Mouse (Mus musculus) MEL (cell line): ENCODE measurements around the gene Unc79. TPM values are rescaled to one million over a fixed set of nuclear protein-coding genes. Genes with fewer than 3 reads are reported as not detected.

ENCODE experiments used
- DNase-seq: peaks from one replicate; pipeline ENCODE4 v3.0.0; 2011; ENCODE audit warnings: low read depth, low spot score
- H3K27ac ChIP-seq: 2 replicates; pipeline ENCODE4 v1.5.1; 2012; ENCODE audit warnings: low read depth, mild to moderate bottlenecking, control low read depth, low read length, moderate library complexity; ENCODE audit not compliant: control insufficient read depth
- H3K27me3 ChIP-seq, 2 experiments: fragments of 150-350 bp in 1 of 2; sonication (generic) in 1 of 2; 2 replicates each; pipeline ENCODE4 v1.6.1; 2012; ENCODE audit warnings: low read length in 2 of 2, mild to moderate bottlenecking in 2 of 2, improper control_type of control experiment in 1 of 2, moderate library complexity in 1 of 2; ENCODE audit not compliant: insufficient read depth in 2 of 2, control insufficient read depth in 1 of 2
- H3K36me3 ChIP-seq, 2 experiments: 2 replicates each; pipeline ENCODE4 v1.6.1; 2012 to 2014; ENCODE audit warnings: low read length in 2 of 2, improper control_type of control experiment in 1 of 2, inconsistent platforms in 1 of 2, mild to moderate bottlenecking in 1 of 2; ENCODE audit not compliant: insufficient read depth in 2 of 2, control insufficient read depth in 1 of 2
- H3K4me1 ChIP-seq, 2 experiments: fragments of 150-350 bp in 1 of 2; sonication (generic) in 1 of 2; 2 replicates each; pipeline ENCODE4 v1.6.1; 2012; ENCODE audit warnings: low read length in 2 of 2, improper control_type of control experiment in 1 of 2, mild to moderate bottlenecking in 1 of 2; ENCODE audit not compliant: insufficient read depth in 2 of 2, control insufficient read depth in 1 of 2
- H3K4me3 ChIP-seq, 2 experiments: fragments of 150-350 bp in 1 of 2; sonication (generic) in 1 of 2; 2 replicates each; pipeline ENCODE4 v1.5.1; 2012; ENCODE audit warnings: low read depth in 2 of 2, low read length in 2 of 2, mild to moderate bottlenecking in 2 of 2, moderate library complexity in 2 of 2, control low read depth in 1 of 2, improper control_type of control experiment in 1 of 2; ENCODE audit not compliant: control insufficient read depth in 1 of 2, insufficient read depth in 1 of 2
- H3K79me2 ChIP-seq: 2 replicates; pipeline ENCODE4 v1.6.1; 2012; ENCODE audit warnings: mild to moderate bottlenecking, low read length, moderate library complexity; ENCODE audit not compliant: control insufficient read depth, poor library complexity, insufficient read depth
- H3K9ac ChIP-seq: 2 replicates; pipeline ENCODE4 v1.6.1; 2012; ENCODE audit warnings: low read depth, mild to moderate bottlenecking, control low read depth, low read length, moderate library complexity; ENCODE audit not compliant: control insufficient read depth, poor library complexity, severe bottlenecking
- H3K9me3 ChIP-seq: fragments of 150-350 bp; sonication (generic); replicated peaks from 2 replicates; pipeline ENCODE4 v1.6.1; 2012; ENCODE audit warnings: mild to moderate bottlenecking, low read length, improper control_type of control experiment, moderate library complexity; ENCODE audit not compliant: insufficient read depth
- BHLHE40 ChIP-seq: IDR thresholded peaks from 2 replicates; pipeline ENCODE4 v1.6.1; 2012; ENCODE audit warnings: low read depth, mild to moderate bottlenecking, inconsistent platforms, low read length, improper control_type of control experiment, borderline replicate concordance
- CHD1 ChIP-seq: IDR thresholded peaks from 2 replicates; pipeline ENCODE4 v1.6.1; 2012; ENCODE audit warnings: low read depth, mild to moderate bottlenecking, inconsistent platforms, low read length, improper control_type of control experiment
- CHD2 ChIP-seq: IDR thresholded peaks from 2 replicates; pipeline ENCODE4 v1.6.1; 2011; ENCODE audit warnings: low read length, improper control_type of control experiment
- CTCF ChIP-seq, 3 experiments: IDR thresholded peaks in 2 of 3; conservative IDR thresholded peaks in 1 of 3; 2 replicates each; pipeline ENCODE4 v1.5.1; 2011 to 2012; ENCODE audit warnings: low read length in 3 of 3, low read depth in 2 of 3, mild to moderate bottlenecking in 2 of 3, improper control_type of control experiment in 1 of 3, inconsistent platforms in 1 of 3, mixed read lengths in 1 of 3, moderate library complexity in 1 of 3; ENCODE audit not compliant: control insufficient read depth in 1 of 3, insufficient read depth in 1 of 3, poor library complexity in 1 of 3, severe bottlenecking in 1 of 3
- ETS1 ChIP-seq: IDR thresholded peaks from 2 replicates; pipeline ENCODE4 v1.6.1; 2012; ENCODE audit warnings: low read depth, mild to moderate bottlenecking, inconsistent platforms, low read length, improper control_type of control experiment, moderate library complexity
- HCFC1 ChIP-seq: IDR thresholded peaks from 2 replicates; pipeline ENCODE4 v1.6.1; 2012; ENCODE audit warnings: low read depth, mild to moderate bottlenecking, inconsistent platforms, low read length, improper control_type of control experiment, moderate library complexity
- JUND ChIP-seq: IDR thresholded peaks from 2 replicates; pipeline ENCODE4 v1.6.1; 2011; ENCODE audit warnings: low read depth, mild to moderate bottlenecking, improper control_type of control experiment, low read length
- KAT2A ChIP-seq: conservative IDR thresholded peaks from 2 replicates; pipeline ENCODE4 v1.6.1; 2012; ENCODE audit warnings: low read depth, low read length, improper control_type of control experiment, inconsistent platforms
- MAFK ChIP-seq: IDR thresholded peaks from 2 replicates; pipeline ENCODE4 v1.6.1; 2011; ENCODE audit warnings: low read depth, mild to moderate bottlenecking, low read length, improper control_type of control experiment, borderline replicate concordance
- MXI1 ChIP-seq: IDR thresholded peaks from 2 replicates; pipeline ENCODE4 v1.6.1; 2011; ENCODE audit warnings: mild to moderate bottlenecking, low read depth, low read length, improper control_type of control experiment
- MYB ChIP-seq: IDR thresholded peaks from 2 replicates; pipeline ENCODE4 v1.6.1; 2011; ENCODE audit warnings: mild to moderate bottlenecking, low read depth, low read length, improper control_type of control experiment
- NELFE ChIP-seq: IDR thresholded peaks from 2 replicates; pipeline ENCODE4 v1.6.1; 2011; ENCODE audit warnings: low read depth, low read length, improper control_type of control experiment
- POLR2AphosphoS2 ChIP-seq: IDR thresholded peaks from 2 replicates; pipeline ENCODE4 v1.6.1; 2011; ENCODE audit warnings: low read length, improper control_type of control experiment
- POLR2AphosphoS5 ChIP-seq: IDR thresholded peaks from 2 replicates; pipeline ENCODE4 v1.6.1; 2012; ENCODE audit warnings: low read depth, borderline replicate concordance, mild to moderate bottlenecking, inconsistent platforms, low read length, moderate library complexity, mixed read lengths
- RCOR1 ChIP-seq: IDR thresholded peaks from 2 replicates; pipeline ENCODE4 v1.6.1; 2012; ENCODE audit warnings: low read depth, mild to moderate bottlenecking, inconsistent platforms, low read length, improper control_type of control experiment
- SIN3A ChIP-seq: IDR thresholded peaks from 2 replicates; pipeline ENCODE4 v1.6.1; 2012; ENCODE audit warnings: low read length, improper control_type of control experiment, inconsistent platforms
- SMC3 ChIP-seq: IDR thresholded peaks from 2 replicates; pipeline ENCODE4 v1.6.1; 2011; ENCODE audit warnings: low read depth, low read length, improper control_type of control experiment
- TAL1 ChIP-seq: IDR thresholded peaks from 2 replicates; pipeline ENCODE4 v1.6.1; 2012; ENCODE audit warnings: mild to moderate bottlenecking, inconsistent platforms, low read length, moderate library complexity, mixed read lengths
- TBP ChIP-seq: IDR thresholded peaks from 2 replicates; pipeline ENCODE4 v1.8.0; 2011; ENCODE audit warnings: low read depth, low read length, improper control_type of control experiment
- TCF12 ChIP-seq: IDR thresholded peaks from 2 replicates; pipeline ENCODE4 v1.6.1; 2014; ENCODE audit warnings: low read depth, mild to moderate bottlenecking, inconsistent platforms, low read length, improper control_type of control experiment, moderate library complexity
- UBTF ChIP-seq: IDR thresholded peaks from 2 replicates; pipeline ENCODE4 v1.6.1; 2012; ENCODE audit warnings: low read depth, mild to moderate bottlenecking, inconsistent platforms, low read length, improper control_type of control experiment, moderate library complexity, borderline replicate concordance; ENCODE audit not compliant: insufficient read depth
- USF2 ChIP-seq, 2 experiments: IDR thresholded peaks; 2 replicates each; pipeline ENCODE4 v1.6.1; 2011 to 2012; ENCODE audit warnings: improper control_type of control experiment in 2 of 2, low read length in 2 of 2, borderline replicate concordance in 1 of 2, inconsistent platforms in 1 of 2, low read depth in 1 of 2, mild to moderate bottlenecking in 1 of 2; ENCODE audit not compliant: insufficient read depth in 1 of 2
- ZMIZ1 ChIP-seq: IDR thresholded peaks from 2 replicates; pipeline ENCODE4 v1.6.1; 2012; ENCODE audit warnings: low read depth, mild to moderate bottlenecking, inconsistent platforms, low read length, improper control_type of control experiment, moderate library complexity
- ZNF384 ChIP-seq: IDR thresholded peaks from 2 replicates; pipeline ENCODE4 v1.6.1; 2012; ENCODE audit warnings: low read depth, mild to moderate bottlenecking, inconsistent platforms, low read length, improper control_type of control experiment
- polyA plus RNA-seq, 2 experiments: library from polyadenylated mRNA; stranded (reverse) in 1 of 2; unstranded in 1 of 2; fragments of >175 nt in 1 of 2; fragments of >200 nt in 1 of 2; gene quantifications; 2 replicates each; pipeline versions ENCODE4 v1.2.1 to v1.2.4; 2012; ENCODE audit warnings: low replicate concordance in 2 of 2, low read depth in 1 of 2; ENCODE audit not compliant: insufficient read length in 2 of 2, insufficient read depth in 1 of 2, missing spikeins in 1 of 2
- total RNA-seq: library from RNA; depleted of rRNA; stranded (reverse); fragments of 300-350 nt; gene quantifications from 2 replicates; pipeline ENCODE4 v1.2.3, GENCODE M21; 2012

Gene Unc79
- total and polyA plus RNA-seq, 3 experiments, result 0.01 TPM; not detected in 2

DNA sequence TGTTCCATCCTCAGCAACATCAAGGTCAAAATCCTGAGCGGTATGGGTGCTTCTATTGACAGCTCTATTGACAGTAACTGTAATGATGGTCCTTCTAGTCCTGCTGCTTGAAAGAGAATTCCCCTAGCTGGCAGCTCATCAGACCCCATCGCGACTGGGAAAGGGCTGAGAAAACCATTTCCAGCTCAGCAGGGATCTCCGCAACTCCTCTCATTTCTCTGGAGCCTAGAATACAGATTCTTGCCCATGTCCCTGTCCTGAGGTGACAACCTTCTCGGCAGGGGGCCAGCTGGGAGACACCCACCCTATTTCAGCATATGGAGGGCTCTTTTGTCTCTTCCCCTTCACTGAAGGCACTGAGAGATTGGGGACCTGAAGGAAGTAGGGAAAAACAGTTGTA, 244.3 kb downstream of the Unc79 start:
- Histone ChIP-seq H3K27ac (no peak overlapping the region), H3K79me2 (no peaks in the 10 kb centered on the region), H3K9ac (no peak overlapping the region), H3K4me3 (no peak overlapping the region), H3K4me1 (no peaks in the 10 kb centered on the region), H3K9me3 (no peaks in the 10 kb centered on the region), H3K36me3 (no peaks in the 10 kb centered on the region), H3K27me3 (no peaks in the 10 kb centered on the region; a peak in 1 of 4 replicates)
- TF ChIP-seq TCF12 (no peak), CHD2 (no peak)
- DNase-seq, result no peak

DNA sequence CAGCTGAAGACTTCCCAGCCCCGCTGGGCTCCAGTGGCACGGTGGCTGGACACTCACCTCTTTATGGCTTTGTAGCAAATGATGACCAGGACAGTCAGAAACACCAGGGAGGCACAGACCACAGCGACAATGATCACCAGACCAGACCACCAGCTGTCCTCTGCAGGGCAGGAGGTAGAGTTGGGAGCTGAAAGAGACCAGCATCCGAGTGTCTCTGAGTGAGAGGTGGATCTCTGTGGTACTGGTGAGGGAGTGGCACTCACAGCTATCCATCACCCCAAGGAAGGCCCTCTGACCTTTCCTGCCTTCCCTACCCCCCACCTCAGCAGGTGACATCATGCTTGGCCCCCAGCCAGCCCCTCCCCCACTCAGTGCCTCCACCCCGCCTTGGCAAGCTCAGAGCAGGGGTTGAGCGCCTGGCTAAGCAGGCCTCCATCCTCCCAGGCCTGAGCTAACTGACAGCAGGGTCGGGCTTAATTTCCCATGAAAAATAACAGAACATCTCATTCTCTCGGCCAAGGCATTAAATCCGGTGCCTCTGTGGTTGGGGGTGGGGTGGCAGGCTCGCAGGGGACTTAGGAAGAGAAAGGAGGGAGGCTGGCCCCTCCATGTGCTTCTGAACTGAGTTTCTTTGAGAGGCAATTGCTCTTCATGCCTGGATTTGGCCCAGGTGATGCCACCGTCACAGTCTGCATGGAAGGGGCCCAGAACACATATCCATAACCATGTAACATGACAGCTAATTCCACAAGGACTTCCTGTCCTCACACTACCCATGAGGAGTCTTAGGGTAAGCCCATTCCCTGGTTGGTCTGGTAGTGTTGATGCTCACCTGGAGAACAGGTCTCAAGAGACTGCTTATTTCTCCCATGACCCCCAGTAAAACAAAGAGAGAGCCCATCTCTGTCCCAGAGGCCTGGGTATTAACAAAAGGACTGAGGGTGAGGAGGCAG, 254.2 kb downstream of the Unc79 start:
- no peak overlapping the region for H3K9ac ChIP-seq
- H3K36me3 ChIP-seq, result no peaks in the 10 kb centered on the region
- no peaks in the 10 kb centered on the region; a peak in 1 of 4 replicates for H3K27me3 ChIP-seq
- H3K4me1 ChIP-seq, result no peaks in the 10 kb centered on the region
- DNase-seq, result no peak
- H3K4me3 ChIP-seq, result no peak overlapping the region
- no peaks in the 10 kb centered on the region for H3K79me2 ChIP-seq
- H3K27ac ChIP-seq, result no peak overlapping the region
- H3K9me3 ChIP-seq, result no peaks in the 10 kb centered on the region
- TF ChIP-seq TBP (no peak), BHLHE40 (no peak), UBTF (no peak), ZMIZ1 (no peak), ZNF384 (no peak), POLR2AphosphoS5 (no peak)
- TF ChIP-seq, all 39 proteins: peak for 0

DNA sequence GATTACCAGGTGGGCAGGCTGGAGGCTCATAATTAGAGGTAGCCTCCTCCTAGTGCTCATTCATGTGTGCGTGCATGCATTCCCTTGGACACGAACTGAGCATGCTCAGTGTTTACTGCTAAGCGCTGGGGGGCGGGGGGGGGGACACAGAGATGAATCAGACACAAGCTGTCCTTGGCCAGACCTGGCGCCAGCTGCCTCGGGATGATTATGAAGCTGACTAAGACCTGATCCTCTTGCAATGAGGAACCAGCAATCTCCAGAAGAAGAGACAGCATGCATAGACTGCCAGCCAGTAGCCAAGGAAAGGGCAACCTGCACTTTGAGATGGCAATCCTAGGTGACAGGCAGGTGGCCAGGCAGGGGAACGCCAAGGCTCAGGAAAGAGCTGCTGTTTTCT, 256.9 kb downstream of the Unc79 start:
- TF ChIP-seq KAT2A (no peak), TCF12 (no peak), MXI1 (no peak), SIN3A (no peak), TAL1 (no peak), SMC3 (no peak), NELFE (no peak), BHLHE40 (no peak), CHD1 (no peak), CTCF (IDR thresholded peaks at IDR 0.05 in 2 of 3, conservative IDR thresholded peaks at IDR 0.05 in 1 of 3; ENCODE audit: control insufficient read depth in 1 of 3, insufficient read depth in 1 of 3, low read depth in 2 of 3, low read length in 3 of 3, poor library complexity in 1 of 3, severe bottlenecking in 1 of 3) (no peak), MYB (no peak), MAFK (no peak), RCOR1 (no peak), ZMIZ1 (no peak), POLR2AphosphoS2 (no peak), ETS1 (no peak), JUND (no peak), POLR2AphosphoS5 (no peak), HCFC1 (no peak), USF2 (IDR thresholded peaks at IDR 0.05; ENCODE audit: borderline replicate concordance in 1 of 2, insufficient read depth in 1 of 2, low read depth in 1 of 2, low read length in 2 of 2) (no peak)
- TF ChIP-seq, all 39 proteins: peak for 0
- no peaks in the 10 kb centered on the region for H3K9me3 ChIP-seq
- no peaks in the 10 kb centered on the region for H3K36me3 ChIP-seq
- H3K27ac ChIP-seq, result no peak overlapping the region
- H3K9ac ChIP-seq, result no peak overlapping the region
- H3K79me2 ChIP-seq, result no peaks in the 10 kb centered on the region
- no peak for DNase-seq
- no peaks in the 10 kb centered on the region for H3K4me1 ChIP-seq
- no peaks in the 10 kb centered on the region for H3K27me3 ChIP-seq
- H3K4me3 ChIP-seq, result no peak overlapping the region
